Mouse (Mus musculus): ENCODE measurements around the gene Pnma5.

- TF ChIP-seq CTCF (IDR thresholded peaks at IDR 0.05; ENCODE audit: low read depth) (no peak), EP300 (IDR thresholded peaks at IDR 0.05; ENCODE audit: low read depth) (no peak)
These were observed 46.3 kb downstream of the Pnma5 start for GRCm38 (mm10) chrX:72990581-72990980.
